Mouse (Mus musculus): ENCODE measurements around the gene Tacc2. TPM values are rescaled to one million over a fixed set of nuclear protein-coding genes. Genes with fewer than 3 reads are reported as not detected.

Tacc2 gene
- polyA plus RNA-seq, 1 experiment from 2014 or later, result 27.5 TPM

DNA sequence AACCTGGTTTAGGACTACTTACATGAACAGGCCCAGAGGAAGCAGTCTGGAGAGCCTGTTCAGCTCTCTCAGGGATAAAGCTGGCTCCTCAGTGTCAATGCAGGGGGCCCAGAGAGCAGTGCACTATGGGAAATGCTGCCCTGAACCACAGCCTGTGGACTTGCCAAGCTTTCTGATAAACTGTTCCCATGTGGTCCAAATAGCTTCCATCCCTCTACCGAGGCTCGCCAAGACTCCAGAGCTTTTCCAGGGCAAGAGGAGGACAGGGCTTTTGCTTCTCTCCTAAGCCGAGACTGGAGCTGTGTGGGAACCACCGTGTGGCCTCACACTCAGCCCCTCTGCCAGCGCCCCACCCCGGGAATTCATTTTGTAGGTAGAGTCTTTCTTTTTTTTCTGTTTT is 101.2 kb downstream of the Tacc2 start:
- Histone ChIP-seq H3K4me1 (replicated peaks; ENCODE audit: insufficient read depth, low read length) (0 out of 2 replicates have a peak, but pooled peaks cover 3% of the 10 kb centered on the region), H3K4me2 (ENCODE audit: low read length) (no peak overlapping the region), H3K4me3 (replicated peaks; ENCODE audit: low read depth, low read length) (no peak overlapping the region), H3K27ac (no peak overlapping the region), H3K9ac (ENCODE audit: low read depth, low read length) (no peak overlapping the region), H3K27me3 (ENCODE audit: insufficient read depth, low read length) (no peaks in the 10 kb centered on the region), H3K9me3 (replicated peaks; ENCODE audit: low read length) (no peaks in the 10 kb centered on the region), H3K36me3 (ENCODE audit: insufficient read depth, low read length) (0 out of 2 replicates have a peak, but pooled peaks cover 2% of the 10 kb centered on the region)
- no peak for TF ChIP-seq CTCF (IDR thresholded peaks at IDR 0.05; ENCODE audit: low read depth)
- WGBS, result 83% methylated on average over 6 of the region's 6 CpGs
- DNase-seq (ENCODE audit: low spot score) (no peak), ATAC-seq (replicated peaks; ENCODE audit: low FRiP score, low read depth) (no peak)

DNA sequence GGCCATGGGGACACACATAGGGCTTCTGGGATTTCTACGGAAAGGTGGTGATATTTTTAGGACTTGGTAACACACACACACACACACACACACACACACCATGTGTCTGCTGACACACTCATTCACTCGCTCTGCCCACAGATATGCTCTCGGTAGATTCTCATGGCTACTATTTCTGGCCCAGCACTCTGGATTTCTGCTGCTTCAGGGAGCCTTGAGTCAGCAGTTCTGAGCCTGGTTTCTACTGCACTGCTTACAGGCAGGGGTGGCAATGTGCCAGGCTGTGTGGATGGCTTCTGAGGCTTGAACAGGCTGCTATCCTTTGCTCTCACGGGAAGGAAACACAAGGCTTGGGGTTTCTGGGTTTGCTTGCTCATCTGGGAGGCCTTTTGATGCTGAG is 104.6 kb downstream of the Tacc2 start:
- ATAC-seq (replicated peaks; ENCODE audit: low FRiP score, low read depth) (no peak), DNase-seq (ENCODE audit: low spot score) (no peak)
- Histone ChIP-seq H3K4me2 (ENCODE audit: low read length) (no peak overlapping the region), H3K4me1 (replicated peaks; ENCODE audit: insufficient read depth, low read length) (0 out of 2 replicates have a peak, but pooled peaks cover 2% of the 10 kb centered on the region), H3K9ac (ENCODE audit: low read depth, low read length) (no peak overlapping the region), H3K27ac (no peak overlapping the region), H3K27me3 (ENCODE audit: insufficient read depth, low read length) (no peaks in the 10 kb centered on the region), H3K36me3 (ENCODE audit: insufficient read depth, low read length) (0 out of 2 replicates have a peak, but pooled peaks cover 2% of the 10 kb centered on the region), H3K4me3 (replicated peaks; ENCODE audit: low read depth, low read length) (no peak overlapping the region), H3K9me3 (replicated peaks; ENCODE audit: low read length) (no peaks in the 10 kb centered on the region)
- TF ChIP-seq CTCF (IDR thresholded peaks at IDR 0.05; ENCODE audit: low read depth), result no peak
- WGBS, result 70% methylated on average over 4 of the region's 4 CpGs

DNA sequence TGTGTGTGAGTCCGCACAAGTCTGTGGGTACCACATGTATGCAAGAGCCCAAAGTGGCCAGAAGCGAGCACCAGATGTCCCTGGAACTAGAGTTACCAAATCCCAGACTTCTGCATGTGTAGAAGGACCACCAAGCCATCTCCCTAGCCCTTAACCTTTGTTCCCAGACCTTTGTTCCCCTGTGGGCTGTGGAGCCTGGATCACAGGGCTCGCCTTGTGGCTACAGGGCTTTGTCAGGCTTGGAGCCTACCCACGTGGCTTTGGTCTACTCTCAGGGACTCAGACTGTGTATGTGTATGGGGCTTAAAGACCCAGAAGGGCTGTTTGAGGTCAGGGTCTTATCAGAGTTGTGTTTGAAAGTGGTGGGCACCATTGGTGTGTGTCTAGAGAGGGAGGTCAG is 111.4 kb downstream of the Tacc2 start:
- no peak overlapping the region for H3K27ac ChIP-seq
- H3K36me3 ChIP-seq (ENCODE audit: insufficient read depth, low read length), result no peaks in the 10 kb centered on the region
- H3K9me3 ChIP-seq (replicated peaks; ENCODE audit: low read length), result no peaks in the 10 kb centered on the region
- no peak overlapping the region for H3K4me2 ChIP-seq (ENCODE audit: low read length)
- DNase-seq (ENCODE audit: low spot score) (no peak), ATAC-seq (replicated peaks; ENCODE audit: low FRiP score, low read depth) (no peak)
- no peak overlapping the region for H3K4me3 ChIP-seq (replicated peaks; ENCODE audit: low read depth, low read length)
- peaks cover 10% of the 10 kb centered on the region; the same call in 1 of the 2 replicates for H3K4me1 ChIP-seq (replicated peaks; ENCODE audit: insufficient read depth, low read length)
- WGBS, result 84% methylated on average over 4 of the region's 4 CpGs
- TF ChIP-seq CTCF (IDR thresholded peaks at IDR 0.05; ENCODE audit: low read depth), result no peak
- H3K27me3 ChIP-seq (ENCODE audit: insufficient read depth, low read length), result no peaks in the 10 kb centered on the region
- no peak overlapping the region for H3K9ac ChIP-seq (ENCODE audit: low read depth, low read length)

DNA sequence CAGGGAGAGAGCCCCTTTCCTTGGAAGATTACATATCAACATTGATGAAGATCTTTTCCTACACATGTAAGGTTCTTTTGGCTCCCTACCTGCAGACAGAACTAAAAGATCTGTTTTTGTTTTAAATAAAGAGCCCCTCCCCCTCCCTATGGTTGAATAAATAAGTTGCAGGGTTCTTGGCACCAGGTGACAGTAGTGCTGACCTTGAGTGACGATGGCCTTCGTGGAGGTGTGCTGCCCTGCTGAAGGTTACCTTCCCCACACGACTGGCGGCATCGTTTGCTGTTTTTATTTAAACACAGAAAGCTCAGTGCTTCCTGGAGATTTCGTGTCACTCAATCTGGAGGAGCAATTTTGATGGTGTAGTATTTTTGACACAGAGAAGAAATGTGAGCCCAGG is 113.6 kb downstream of the Tacc2 start:
- 47% methylated on average over 6 of the region's 6 CpGs for WGBS
- Histone ChIP-seq H3K4me3 (replicated peaks; ENCODE audit: low read depth, low read length) (no peak overlapping the region), H3K9me3 (replicated peaks; ENCODE audit: low read length) (no peaks in the 10 kb centered on the region), H3K27ac (no peak overlapping the region), H3K4me1 (replicated peaks; ENCODE audit: insufficient read depth, low read length) (peaks cover 30% of the 10 kb centered on the region), H3K36me3 (ENCODE audit: insufficient read depth, low read length) (no peaks in the 10 kb centered on the region), H3K27me3 (ENCODE audit: insufficient read depth, low read length) (no peaks in the 10 kb centered on the region), H3K4me2 (ENCODE audit: low read length) (no peak overlapping the region), H3K9ac (ENCODE audit: low read depth, low read length) (no peak overlapping the region)
- TF ChIP-seq CTCF (IDR thresholded peaks at IDR 0.05; ENCODE audit: low read depth), result no peak
- DNase-seq (ENCODE audit: low spot score), result no peak
- no peak for ATAC-seq (replicated peaks; ENCODE audit: low FRiP score, low read depth)

- TF ChIP-seq CTCF (IDR thresholded peaks at IDR 0.05; ENCODE audit: low read depth), result no peak
- H3K4me1 ChIP-seq (replicated peaks; ENCODE audit: insufficient read depth, low read length), result peaks cover 30% of the 10 kb centered on the region
Measured at GRCm38 (mm10) chr7:130691931-130692330, 114.7 kb downstream of the Tacc2 start.

DNA sequence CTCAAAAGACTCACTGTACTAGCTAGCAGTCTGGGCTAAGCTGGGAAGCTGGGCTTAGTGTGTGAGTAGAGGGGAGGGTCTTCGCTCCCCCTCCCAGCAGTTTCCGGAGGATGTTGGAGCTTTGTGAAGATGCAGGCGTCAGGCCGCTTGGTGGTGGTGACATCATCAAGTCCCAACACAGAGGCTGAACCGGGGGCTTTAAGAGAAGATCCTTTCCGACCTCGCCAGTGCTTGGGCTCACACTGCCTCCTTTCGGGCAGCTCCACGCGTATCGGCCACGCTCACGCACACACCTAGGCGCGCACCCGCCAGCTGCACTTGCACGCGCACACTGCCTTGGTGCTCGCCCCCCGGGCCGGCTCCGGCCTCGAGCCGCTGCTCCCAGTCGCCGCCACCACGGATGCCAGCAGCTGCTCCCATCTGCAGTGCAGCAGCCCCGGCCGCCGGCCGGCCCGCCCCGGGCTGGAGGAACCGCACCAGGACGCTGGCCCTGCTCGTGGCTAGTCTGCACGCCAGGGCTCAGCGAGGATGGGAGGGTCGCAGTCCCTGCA is 115.2 kb downstream of the Tacc2 start:
- H3K4me2 ChIP-seq (ENCODE audit: low read length), result peak overlapping the region; percentile 72
- H3K36me3 ChIP-seq (ENCODE audit: insufficient read depth, low read length), result no peaks in the 10 kb centered on the region
- DNase-seq (ENCODE audit: low spot score), result peak; percentile 92
- peak overlapping the region; percentile 85 for H3K27ac ChIP-seq
- under 1% methylated on average over 39 of the region's 39 CpGs for WGBS
- peak overlapping the region; percentile 58 for H3K9ac ChIP-seq (ENCODE audit: low read depth, low read length)
- ATAC-seq (replicated peaks; ENCODE audit: low FRiP score, low read depth), result peak; percentile 77
- H3K4me1 ChIP-seq (replicated peaks; ENCODE audit: insufficient read depth, low read length), result peaks cover 30% of the 10 kb centered on the region
- no peaks in the 10 kb centered on the region for H3K27me3 ChIP-seq (ENCODE audit: insufficient read depth, low read length)
- peak; percentile 46 for TF ChIP-seq CTCF (IDR thresholded peaks at IDR 0.05; ENCODE audit: low read depth)
- H3K4me3 ChIP-seq (replicated peaks; ENCODE audit: low read depth, low read length), result peak overlapping the region; percentile 56
- no peaks in the 10 kb centered on the region for H3K9me3 ChIP-seq (replicated peaks; ENCODE audit: low read length)

More at GRCm38 (mm10) chr7:130691931-130692330, 114.7 kb downstream of the Tacc2 start:
- no peaks in the 10 kb centered on the region for H3K9me3 ChIP-seq (replicated peaks; ENCODE audit: low read length)
- no peaks in the 10 kb centered on the region for H3K27me3 ChIP-seq (ENCODE audit: insufficient read depth, low read length)
- ATAC-seq (replicated peaks; ENCODE audit: low FRiP score, low read depth), result no peak
- no peak for DNase-seq (ENCODE audit: low spot score)
- H3K4me2 ChIP-seq (ENCODE audit: low read length), result peak overlapping the region; percentile 72
- H3K27ac ChIP-seq, result peak overlapping the region; percentile 44; the same call in 1 of the 2 replicates
- WGBS, result 22% methylated on average over 1 of the region's 2 CpGs
- no peaks in the 10 kb centered on the region for H3K36me3 ChIP-seq (ENCODE audit: insufficient read depth, low read length)
- peak overlapping the region; percentile 27; the same call in 1 of the 2 replicates for H3K9ac ChIP-seq (ENCODE audit: low read depth, low read length)
- H3K4me3 ChIP-seq (replicated peaks; ENCODE audit: low read depth, low read length), result no peak overlapping the region

Measured in kidney, postnatal 0 days (tissue).